Mouse (Mus musculus) central nervous system, embryonic 14 days (tissue): Measurements from ENCODE around the gene Kcnd1. TPM values are rescaled to one million over a fixed set of nuclear protein-coding genes. Genes with fewer than 3 reads are reported as not detected.

Experiments used
- polyA plus RNA-seq: library from polyadenylated mRNA; depleted of rRNA; stranded (reverse); fragments of >200 nt; gene quantifications from 2 replicates; pipeline ENCODE4 v1.2.3, GENCODE M21; 2012; rRNA removed

The Kcnd1 gene
- 4.7 and 5.3 TPM in 2 replicates for polyA plus RNA-seq

GRCm38 (mm10) chrX:7821865-7822779 lies at the start of gene Kcnd1:
Gene Kcnd1, plus strand, starts transcription at chrX:7822289.

GRCm38 (mm10) chrX:7789542-7790136 lies 32.5 kb upstream of the Kcnd1 start, which contains the start of gene Gripap1:
Gene Gripap1, plus strand, starts transcription at chrX:7789765.

GRCm38 (mm10) chrX:7841163-7842162 lies 19.4 kb downstream of the Kcnd1 start, which contains the start of gene Otud5:
Gene Otud5, plus strand, starts transcription at chrX:7841364.

GRCm38 (mm10) chrX:7878007-7878419 lies 55.9 kb downstream of the Kcnd1 start, which contains the start of gene Pim2:
Gene Pim2, plus strand, starts transcription at chrX:7878262.

GRCm38 (mm10) chrX:7883841-7884567 lies 61.9 kb downstream of the Kcnd1 start, which contains the start of gene Slc35a2:
Gene Slc35a2, plus strand, starts transcription at chrX:7884028.

Other genes starting within 250 kb of the Kcnd1 start
- 0.05 and 0.10 TPM in 2 replicates for gene Foxp3, start 248.6 kb upstream of the Kcnd1 start, polyA plus RNA-seq
- gene Ppp1r3f, start 248.0 kb upstream of the Kcnd1 start, polyA plus RNA-seq: 8.5 and 9.5 TPM in 2 replicates
- gene Ccdc22, start 216.8 kb upstream of the Kcnd1 start, polyA plus RNA-seq: 31.5 and 35.4 TPM in 2 replicates
- 0.18 and 0.19 TPM in 2 replicates for gene Cacna1f, start 215.2 kb upstream of the Kcnd1 start, polyA plus RNA-seq
- 161 and 177 TPM in 2 replicates for gene Syp, start 183.8 kb upstream of the Kcnd1 start, polyA plus RNA-seq
- 3.5 and 6.4 TPM in 2 replicates for gene Prickle3, start 165.0 kb upstream of the Kcnd1 start, polyA plus RNA-seq
- 46.2 and 64.5 TPM in 2 replicates for gene Plp2, start 150.9 kb upstream of the Kcnd1 start, polyA plus RNA-seq
- gene Magix, start 141.0 kb upstream of the Kcnd1 start, polyA plus RNA-seq: 0.20 and 0.29 TPM in 2 replicates
- gene Gpkow, start 125.2 kb upstream of the Kcnd1 start, polyA plus RNA-seq: 29.7 and 33.7 TPM in 2 replicates
- 47.9 and 48.4 TPM in 2 replicates for gene Wdr45, start 108.0 kb upstream of the Kcnd1 start, polyA plus RNA-seq
- 0.57 and 0.83 TPM in 2 replicates for gene Gm45208, start 100.0 kb upstream of the Kcnd1 start, polyA plus RNA-seq
- 99.6 and 106 TPM in 2 replicates for gene Praf2, start 93.8 kb upstream of the Kcnd1 start, polyA plus RNA-seq
- 60.1 and 61.7 TPM in 2 replicates for gene Ccdc120, start 71.4 kb upstream of the Kcnd1 start, polyA plus RNA-seq
- 17.1 and 19.2 TPM in 2 replicates for gene Tfe3, start 59.7 kb upstream of the Kcnd1 start, polyA plus RNA-seq
- 93.9 and 102 TPM in 2 replicates for gene Gripap1, start 32.5 kb upstream of the Kcnd1 start, polyA plus RNA-seq
- 59.6 and 60.4 TPM in 2 replicates for gene Otud5, start 19.1 kb downstream of the Kcnd1 start, polyA plus RNA-seq
- gene Pim2, start 56.0 kb downstream of the Kcnd1 start, polyA plus RNA-seq: 19.7 and 20.8 TPM in 2 replicates
- 41.6 and 47.2 TPM in 2 replicates for gene Slc35a2, start 61.7 kb downstream of the Kcnd1 start, polyA plus RNA-seq
- gene Pqbp1, start 77.0 kb downstream of the Kcnd1 start, polyA plus RNA-seq: 217 and 234 TPM in 2 replicates
- 55.3 and 58.3 TPM in 2 replicates for gene Timm17b, start 77.1 kb downstream of the Kcnd1 start, polyA plus RNA-seq
- not detected in 2 replicates for gene Gm10491, start 85.5 kb downstream of the Kcnd1 start, polyA plus RNA-seq
- gene Gm10490, start 87.3 kb downstream of the Kcnd1 start, polyA plus RNA-seq: not detected in 2 replicates
- 65.2 and 75.6 TPM in 2 replicates for gene Pcsk1n, start 97.5 kb downstream of the Kcnd1 start, polyA plus RNA-seq
- gene Eras, start 106.3 kb downstream of the Kcnd1 start, polyA plus RNA-seq: 0.15 and 0.21 TPM in 2 replicates
- 111 and 113 TPM in 2 replicates for gene Hdac6, start 125.6 kb downstream of the Kcnd1 start, polyA plus RNA-seq
- 0.33 and 0.34 TPM in 2 replicates for gene Gata1, start 155.8 kb downstream of the Kcnd1 start, polyA plus RNA-seq
- 0.26 and 0.44 TPM in 2 replicates for gene Glod5, start 196.2 kb downstream of the Kcnd1 start, polyA plus RNA-seq